Mouse (Mus musculus) embryonic facial prominence, embryonic 11.5 days (tissue): Measurements from ENCODE around the gene Klhdc8a. TPM values are rescaled to one million over a fixed set of nuclear protein-coding genes. Genes with fewer than 3 reads are reported as not detected.

Experiments used
- ATAC-seq: fragments of 200-750 bp; cut with Nextera tagmentation; replicated peaks from 2 replicates; pipeline ENCODE4 v1.8.0; 2017; ENCODE audit warnings: low read depth; ENCODE audit not compliant: insufficient number of reproducible peaks, low FRiP score, low TSS enrichment
- DNase-seq: peaks from one replicate; pipeline ENCODE4 v3.0.0-alpha.2; 2015; ENCODE audit warnings: low spot score
- H3K27ac ChIP-seq: fragments of 300-500 bp; sonication (generic); replicated peaks from 2 replicates; pipeline ENCODE4 v1.5.1; 2014; ENCODE audit warnings: mild to moderate bottlenecking, low read depth, low read length, control low read depth
- H3K27me3 ChIP-seq: fragments of 300-500 bp; sonication (generic); 2 replicates; pipeline ENCODE4 v1.6.1; 2014; ENCODE audit warnings: mild to moderate bottlenecking, low read length, moderate library complexity, mixed read lengths; ENCODE audit not compliant: control insufficient read depth, insufficient read depth
- H3K36me3 ChIP-seq: fragments of 300-500 bp; sonication (generic); replicated peaks from 2 replicates; pipeline ENCODE4 v1.6.1; 2014; ENCODE audit warnings: low read depth, mild to moderate bottlenecking, low read length, moderate library complexity, mixed read lengths; ENCODE audit not compliant: control insufficient read depth, insufficient read depth
- H3K4me1 ChIP-seq: fragments of 300-500 bp; sonication (generic); 2 replicates; pipeline ENCODE4 v1.6.1; 2014; ENCODE audit warnings: low read length, mixed read lengths; ENCODE audit not compliant: control insufficient read depth, insufficient read depth
- H3K4me2 ChIP-seq: fragments of 300-500 bp; sonication (generic); 2 replicates; pipeline ENCODE4 v1.6.1; 2014; ENCODE audit warnings: low read depth, mild to moderate bottlenecking, control low read depth, low read length, moderate library complexity
- H3K4me3 ChIP-seq: fragments of 300-500 bp; sonication (generic); 2 replicates; pipeline ENCODE4 v1.5.1; 2014; ENCODE audit warnings: low read depth, low read length, control low read depth
- H3K9ac ChIP-seq: fragments of 300-500 bp; sonication (generic); replicated peaks from 2 replicates; pipeline ENCODE4 v1.6.1; 2014; ENCODE audit warnings: mild to moderate bottlenecking, control low read depth, low read length
- H3K9me3 ChIP-seq: fragments of 300-500 bp; sonication (generic); replicated peaks from 2 replicates; pipeline ENCODE4 v1.6.1; 2016; ENCODE audit warnings: mild to moderate bottlenecking, low read length, inconsistent platforms, mixed read lengths; ENCODE audit not compliant: control insufficient read depth
- WGBS: fragments of 180-500 bp; shearing (Covaris S2); extraction: QIAGEN DNeasy Blood & Tissue Kit; methylation state at CpG from one replicate; pipeline ENCODE4 v1.1.7; 2014; 5-methylcytosine and 5-hydroxymethylcytosine counted together
- polyA plus RNA-seq: library from polyadenylated mRNA; unstranded; fragments of >200 nt; fragmentation: Nextera tagmentation; extraction: Ambion mirVana; gene quantifications from 2 replicates; pipeline ENCODE4 v1.2.1, GENCODE M21; 2014

Gene Klhdc8a
- polyA plus RNA-seq, 1 experiment from 2014 or later = 0.66 TPM

DNA sequence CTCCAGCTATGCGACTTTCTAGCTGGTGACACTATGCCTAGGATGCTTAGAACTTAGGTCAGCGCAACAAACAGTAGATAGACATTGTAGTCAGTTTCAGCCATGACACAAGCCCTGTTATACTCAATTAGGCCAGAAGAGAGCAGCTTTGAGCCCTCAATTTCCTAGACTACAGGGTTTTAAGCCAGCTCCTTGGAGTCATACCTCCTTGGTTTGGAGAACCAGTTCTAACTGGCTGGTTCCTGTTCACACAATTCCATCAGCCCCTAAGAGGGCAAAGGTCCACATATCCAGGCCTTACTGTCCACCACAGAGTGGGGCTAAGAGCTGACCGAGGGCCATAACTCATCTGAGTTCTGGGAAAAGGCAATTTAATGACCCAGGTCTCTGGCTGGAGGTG lies 14.3 kb downstream of the Klhdc8a start:
- DNase-seq = peak; percentile 76
- Histone ChIP-seq H3K27me3 (peaks cover 2% of the 10 kb centered on the region; the same call in 1 of the 2 replicates), H3K9ac (no peak overlapping the region), H3K27ac (no peak overlapping the region), H3K36me3 (no peaks in the 10 kb centered on the region), H3K4me3 (no peak overlapping the region), H3K9me3 (no peaks in the 10 kb centered on the region), H3K4me2 (no peak overlapping the region), H3K4me1 (no peaks in the 10 kb centered on the region)
- no peak for ATAC-seq
- 71% methylated on average over 3 of the region's 3 CpGs for WGBS

DNA sequence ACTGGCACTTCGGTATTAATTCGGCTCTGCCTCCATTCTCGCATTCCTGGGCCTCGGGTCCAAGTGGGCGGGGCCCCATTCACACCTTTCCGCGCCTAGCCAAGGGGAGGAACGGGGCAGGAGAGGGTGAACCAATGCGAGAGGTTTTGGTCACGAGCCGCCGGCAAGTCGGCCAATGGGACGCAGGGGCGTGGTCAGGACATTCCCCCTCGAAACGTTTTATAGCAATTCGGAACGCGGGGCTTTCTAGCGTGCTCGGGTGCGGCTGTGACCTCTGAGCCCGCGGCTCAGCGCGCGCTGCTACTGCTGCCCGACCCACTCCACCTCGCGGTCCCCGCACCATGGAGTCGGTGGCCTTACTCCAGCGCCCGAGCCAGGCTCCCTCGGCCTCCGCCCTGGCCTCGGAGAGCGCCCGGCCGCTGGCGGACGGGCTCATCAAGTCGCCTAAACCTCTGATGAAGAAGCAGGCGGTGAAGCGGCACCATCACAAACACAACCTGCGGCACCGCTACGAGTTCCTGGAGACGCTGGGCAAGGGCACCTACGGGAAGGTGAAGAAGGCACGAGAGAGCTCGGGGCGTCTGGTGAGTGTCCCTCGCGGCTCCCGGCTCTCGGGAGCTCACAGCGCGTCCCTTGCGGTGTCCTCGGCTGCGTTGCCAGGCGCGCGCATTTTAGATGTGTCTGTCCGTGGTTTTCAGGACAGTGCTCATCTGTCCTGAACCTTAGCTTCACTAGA lies 17.6 kb downstream of the Klhdc8a start, which contains the start of gene Nuak2:
Nuak2 (plus strand) TSS at position 238 of the 736 bp plus-strand sequence.
- Histone ChIP-seq H3K4me1 (no peaks in the 10 kb centered on the region), H3K9me3 (no peaks in the 10 kb centered on the region), H3K27ac (no peak within 1 kb of the TSS), H3K4me2 (peak within 1 kb of the TSS; percentile 79), H3K36me3 (no peaks in the 10 kb centered on the region), H3K4me3 (peak within 1 kb of the TSS; percentile 49), H3K27me3 (peaks cover 2% of the 10 kb centered on the region; the same call in 1 of the 2 replicates), H3K9ac (peak within 1 kb of the TSS; percentile 54)
- WGBS = under 1% methylated on average over 67 of the region's 67 CpGs
- peak; percentile 89 for DNase-seq
- ATAC-seq = peak; percentile 79

DNA sequence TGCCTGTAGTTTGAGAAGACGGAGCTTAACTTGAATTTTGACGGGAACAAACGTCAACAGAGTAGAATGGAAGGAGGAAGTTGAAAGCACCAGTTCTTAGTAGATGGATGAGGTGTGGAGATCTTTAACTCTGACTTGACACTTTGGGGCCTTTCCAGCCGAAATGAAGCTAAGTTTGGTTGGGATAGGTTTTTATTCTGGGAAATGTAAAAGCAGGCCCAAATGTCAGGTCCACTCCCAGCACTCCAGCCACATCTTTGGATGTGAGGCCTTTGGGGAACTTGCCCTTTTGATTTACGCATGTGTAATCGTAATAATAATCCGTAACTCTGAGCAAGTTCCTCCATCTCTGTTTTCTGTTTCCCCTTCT lies 18.2 kb downstream of the Klhdc8a start:
- DNase-seq = no peak
- no peaks in the 10 kb centered on the region for H3K4me1 ChIP-seq
- H3K4me2 ChIP-seq = peak overlapping the region; percentile 79
- WGBS = 34% methylated on average over 7 of the region's 7 CpGs
- peaks cover 2% of the 10 kb centered on the region; the same call in 1 of the 2 replicates for H3K27me3 ChIP-seq
- no peak overlapping the region; the same call in 1 of the 2 replicates for H3K9ac ChIP-seq
- no peaks in the 10 kb centered on the region for H3K36me3 ChIP-seq
- ATAC-seq = no peak
- H3K4me3 ChIP-seq = peak overlapping the region; percentile 49
- H3K9me3 ChIP-seq = no peaks in the 10 kb centered on the region
- H3K27ac ChIP-seq = no peak overlapping the region

DNA sequence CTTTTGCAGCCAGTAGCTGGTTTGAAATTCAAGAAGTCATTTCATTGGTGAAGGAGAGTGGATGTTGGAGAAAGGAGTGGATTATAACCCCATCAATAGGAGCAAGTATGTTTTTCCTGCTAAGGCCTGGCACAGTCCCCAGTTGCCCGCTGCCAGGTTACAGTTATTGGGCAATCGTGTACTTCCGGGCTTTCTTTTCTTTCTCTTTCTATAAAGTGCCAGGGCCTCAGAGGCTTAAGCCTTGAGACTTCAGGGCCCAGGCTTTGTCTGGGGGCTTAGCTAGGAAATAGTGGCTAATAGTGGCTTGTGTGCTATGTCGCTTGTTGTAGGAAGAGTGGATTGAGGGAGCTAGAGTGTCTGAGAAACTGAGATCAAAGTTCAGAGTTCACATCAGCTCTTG lies 19.0 kb downstream of the Klhdc8a start:
- Histone ChIP-seq H3K4me2 (peak overlapping the region; percentile 79; the same call in 1 of the 2 replicates), H3K27ac (no peak overlapping the region), H3K36me3 (no peaks in the 10 kb centered on the region), H3K4me1 (no peaks in the 10 kb centered on the region), H3K9me3 (no peaks in the 10 kb centered on the region), H3K27me3 (peaks cover 2% of the 10 kb centered on the region; the same call in 1 of the 2 replicates), H3K4me3 (peak overlapping the region; percentile 49; the same call in 1 of the 2 replicates), H3K9ac (no peak overlapping the region; the same call in 1 of the 2 replicates)
- no peak for ATAC-seq
- no peak for DNase-seq
- WGBS = 61% methylated on average over 4 of the region's 4 CpGs

DNA sequence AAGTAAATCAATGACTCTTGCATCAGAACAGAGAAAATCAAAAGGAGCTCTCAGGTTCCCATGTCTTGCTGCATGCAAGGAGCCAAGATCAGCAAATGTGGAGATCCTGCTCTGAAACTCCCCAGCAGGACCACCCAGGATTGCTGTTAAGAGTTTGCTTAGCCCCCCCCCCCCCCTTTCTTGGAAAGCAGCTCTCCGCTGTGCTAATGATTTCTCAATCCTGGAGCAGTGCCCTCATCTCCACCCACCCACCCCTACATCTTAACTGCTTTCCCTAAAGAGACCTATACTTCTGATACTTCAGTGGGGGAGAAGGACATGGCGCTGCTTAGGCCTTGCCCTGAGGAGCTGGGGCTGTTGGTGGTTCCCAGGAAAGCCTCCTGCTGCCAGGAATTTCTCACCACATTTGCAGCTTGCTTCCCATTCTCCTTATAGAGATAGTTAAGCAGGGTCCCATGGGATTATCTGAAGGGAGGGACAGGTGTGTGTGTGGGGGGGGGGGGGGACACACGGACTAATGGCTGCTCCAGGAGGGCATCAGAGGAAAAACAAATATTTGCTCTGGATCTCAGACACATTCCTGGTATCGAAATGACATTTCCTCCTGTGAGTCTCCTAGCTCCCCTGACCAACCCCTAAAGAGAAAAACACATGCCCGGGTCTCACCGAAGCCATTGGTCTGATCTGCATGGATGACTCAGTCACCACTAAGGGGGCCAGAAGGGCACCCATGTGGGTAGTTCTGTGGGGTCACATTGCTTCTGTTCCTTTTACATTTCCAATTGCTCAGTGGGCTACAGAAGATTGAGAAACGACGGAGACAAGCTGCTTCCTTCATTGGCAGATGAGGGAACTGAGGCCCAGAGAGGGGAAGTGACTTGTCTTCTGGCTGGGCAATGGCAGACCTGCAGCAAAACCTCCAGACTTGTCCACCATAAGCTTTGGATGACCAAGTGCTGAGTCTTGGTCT lies 19.8 kb downstream of the Klhdc8a start:
- H3K4me3 ChIP-seq = no peak overlapping the region
- WGBS = 57% methylated on average over 8 of the region's 8 CpGs
- no peak overlapping the region; the same call in 1 of the 2 replicates for H3K9ac ChIP-seq
- peaks cover 2% of the 10 kb centered on the region; the same call in 1 of the 2 replicates for H3K27me3 ChIP-seq
- no peaks in the 10 kb centered on the region for H3K9me3 ChIP-seq
- H3K27ac ChIP-seq = no peak overlapping the region
- ATAC-seq (no peak), DNase-seq (no peak)
- no peaks in the 10 kb centered on the region for H3K36me3 ChIP-seq
- H3K4me2 ChIP-seq = peak overlapping the region; percentile 79; the same call in 1 of the 2 replicates
- no peaks in the 10 kb centered on the region for H3K4me1 ChIP-seq

DNA sequence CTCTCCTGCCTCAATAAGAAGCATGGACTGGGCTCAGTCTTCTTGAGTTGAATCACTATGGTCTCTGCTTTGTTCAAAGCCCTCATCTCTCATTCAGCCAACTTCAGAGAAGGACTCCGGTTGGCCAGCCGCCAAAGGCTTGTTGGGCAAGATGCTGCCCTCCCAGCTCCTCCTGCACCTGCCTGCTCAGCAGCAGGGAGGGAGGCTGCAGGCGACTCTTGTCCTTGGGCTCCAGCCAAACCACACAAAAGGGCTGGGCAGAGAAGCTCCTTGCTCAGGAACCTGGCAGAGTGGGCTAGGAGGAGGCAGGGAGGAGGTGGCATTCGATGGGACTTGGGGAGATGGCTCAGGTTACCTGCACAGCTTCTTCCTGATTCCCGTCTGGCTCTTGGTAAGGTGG lies 20.8 kb downstream of the Klhdc8a start:
- Histone ChIP-seq H3K27ac (no peak overlapping the region), H3K4me1 (no peaks in the 10 kb centered on the region)
- no peak for DNase-seq

DNA sequence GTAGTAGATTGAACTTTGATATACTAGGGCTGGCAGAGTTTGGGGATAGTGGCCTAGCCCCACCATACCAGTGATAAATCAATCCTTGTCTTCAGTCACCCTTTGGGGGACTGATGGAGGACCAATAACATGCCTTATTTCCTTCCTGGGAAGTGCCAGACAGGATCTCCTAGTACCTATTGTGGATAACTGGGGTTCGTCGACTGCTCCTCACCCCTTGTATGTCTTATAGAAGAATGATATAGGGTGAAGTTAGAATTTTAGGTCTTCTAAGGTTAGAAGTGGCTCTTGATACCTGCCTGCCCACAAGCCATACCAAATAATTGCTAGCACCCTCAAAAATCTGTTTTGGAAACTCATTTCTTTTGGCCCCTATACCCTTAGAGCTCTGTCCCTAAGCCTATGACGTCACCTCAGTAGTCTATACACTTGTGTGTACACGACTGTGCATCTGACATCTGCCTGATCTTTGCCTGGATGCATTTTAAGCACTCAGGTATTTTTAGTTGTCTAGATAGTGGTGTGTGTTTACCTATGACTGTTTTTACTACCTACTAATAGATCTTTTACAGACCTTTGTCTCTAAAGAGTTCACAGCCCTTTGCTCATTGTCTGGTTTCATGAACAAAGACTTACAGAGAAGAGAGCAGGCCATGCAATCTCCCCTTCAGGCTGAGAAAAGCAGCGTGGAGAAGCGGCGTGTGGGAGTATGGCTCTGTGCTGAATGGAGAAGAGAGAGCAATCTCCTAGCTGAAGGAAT lies 23.6 kb downstream of the Klhdc8a start:
- DNase-seq = no peak
- Histone ChIP-seq H3K4me2 (no peak overlapping the region), H3K4me1 (no peaks in the 10 kb centered on the region), H3K9ac (no peak overlapping the region), H3K27me3 (no peaks in the 10 kb centered on the region), H3K4me3 (no peak overlapping the region), H3K36me3 (no peaks in the 10 kb centered on the region), H3K27ac (peak overlapping the region; percentile 56), H3K9me3 (no peaks in the 10 kb centered on the region)
- ATAC-seq = no peak
- WGBS = 55% methylated on average over 7 of the region's 7 CpGs

More for the DNA sequence above, 20.8 kb downstream of the Klhdc8a start:
- Histone ChIP-seq H3K4me2 (no peak overlapping the region), H3K9ac (peak overlapping the region; percentile 29; the same call in 1 of the 2 replicates), H3K36me3 (no peaks in the 10 kb centered on the region), H3K4me3 (no peak overlapping the region), H3K9me3 (no peaks in the 10 kb centered on the region), H3K27me3 (peaks cover 2% of the 10 kb centered on the region; the same call in 1 of the 2 replicates)
- WGBS = 65% methylated on average over 5 of the region's 5 CpGs
- no peak for ATAC-seq
